Mouse (Mus musculus) embryonic facial prominence, embryonic 10.5 days (tissue): ENCODE measurements at regions not wholly inside any gene's neighbourhood (a gene's known extent, or its start where the extent isn't known, plus 50 kb on each side); places are given as distances from the start of the nearest gene placed in this dataset.

Experiments used
- DNase-seq: peaks from one replicate; pipeline ENCODE4 v3.0.0-alpha.2; 2017; ENCODE audit warnings: low spot score
- H3K27ac ChIP-seq: fragments of 300-500 bp; sonication (generic); replicated peaks from 2 replicates; pipeline ENCODE4 v1.5.1; 2016; ENCODE audit warnings: mild to moderate bottlenecking
- H3K27me3 ChIP-seq: fragments of 300-500 bp; sonication (generic); replicated peaks from 2 replicates; pipeline ENCODE4 v1.6.1; 2016; ENCODE audit warnings: low read depth, mild to moderate bottlenecking; ENCODE audit not compliant: poor library complexity, severe bottlenecking
- H3K36me3 ChIP-seq: fragments of 300-500 bp; sonication (generic); replicated peaks from 2 replicates; pipeline ENCODE4 v1.6.1; 2016; ENCODE audit warnings: mild to moderate bottlenecking, moderate library complexity
- H3K4me1 ChIP-seq: fragments of 300-500 bp; sonication (generic); 2 replicates; pipeline ENCODE4 v1.6.1; 2016
- H3K4me3 ChIP-seq: fragments of 300-500 bp; sonication (generic); 2 replicates; pipeline ENCODE4 v1.5.1; 2016; ENCODE audit warnings: mild to moderate bottlenecking, moderate library complexity
- H3K9me3 ChIP-seq: fragments of 300-500 bp; sonication (generic); 2 replicates; pipeline ENCODE4 v1.6.1; 2016; ENCODE audit warnings: mild to moderate bottlenecking
- WGBS: fragments of 180-500 bp; shearing (Covaris S2); methylation state at CpG from one replicate; pipeline ENCODE4 v1.1.7; 2016; 5-methylcytosine and 5-hydroxymethylcytosine counted together

DNA sequence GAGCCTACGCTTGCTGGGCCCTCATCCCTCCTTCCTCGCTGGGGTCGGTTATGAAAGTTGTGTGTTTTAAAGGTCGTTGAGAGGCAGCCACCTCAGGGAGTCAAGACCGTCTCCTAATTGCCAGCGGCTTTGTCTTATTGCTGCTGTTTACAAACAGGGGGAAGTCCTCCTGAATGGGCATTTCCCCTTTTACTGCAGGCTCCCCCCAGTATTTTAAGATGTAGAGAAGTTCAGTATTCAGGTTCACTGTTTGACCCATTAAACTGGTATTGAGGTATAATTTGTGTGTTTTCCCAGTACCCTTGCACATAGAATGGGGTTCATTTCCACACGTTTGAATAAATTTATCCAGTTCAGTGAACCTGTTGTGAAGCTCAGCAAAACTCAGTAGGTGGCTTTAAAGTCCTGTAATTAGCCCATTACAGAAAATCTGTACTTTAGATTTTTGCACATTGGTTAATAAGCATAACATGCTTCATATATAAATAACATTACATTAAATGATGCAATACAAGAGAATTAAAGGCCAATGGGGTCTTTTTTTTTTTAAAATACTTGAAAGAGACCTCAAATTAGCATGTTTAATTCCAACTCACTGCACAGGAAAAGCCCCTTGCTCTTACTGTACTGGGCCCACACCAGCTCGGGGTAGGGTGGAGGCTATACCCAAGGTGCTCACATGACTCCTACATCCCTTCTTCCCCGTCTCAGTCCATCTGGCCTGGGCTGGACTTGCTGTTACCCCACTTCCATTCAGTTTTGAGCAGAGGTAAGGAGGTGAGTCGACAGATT is 63.7 kb downstream of the Nkx2-1 start:
- Histone ChIP-seq H3K27ac (no peak overlapping the region), H3K9me3 (no peaks in the 10 kb centered on the region), H3K4me3 (no peak overlapping the region), H3K27me3 (peaks cover 76% of the 10 kb centered on the region), H3K4me1 (peaks cover 7% of the 10 kb centered on the region; the same call in 1 of the 2 replicates), H3K36me3 (no peaks in the 10 kb centered on the region)
- WGBS, result 58% methylated on average over 10 of the region's 10 CpGs
- DNase-seq, result no peak

DNA sequence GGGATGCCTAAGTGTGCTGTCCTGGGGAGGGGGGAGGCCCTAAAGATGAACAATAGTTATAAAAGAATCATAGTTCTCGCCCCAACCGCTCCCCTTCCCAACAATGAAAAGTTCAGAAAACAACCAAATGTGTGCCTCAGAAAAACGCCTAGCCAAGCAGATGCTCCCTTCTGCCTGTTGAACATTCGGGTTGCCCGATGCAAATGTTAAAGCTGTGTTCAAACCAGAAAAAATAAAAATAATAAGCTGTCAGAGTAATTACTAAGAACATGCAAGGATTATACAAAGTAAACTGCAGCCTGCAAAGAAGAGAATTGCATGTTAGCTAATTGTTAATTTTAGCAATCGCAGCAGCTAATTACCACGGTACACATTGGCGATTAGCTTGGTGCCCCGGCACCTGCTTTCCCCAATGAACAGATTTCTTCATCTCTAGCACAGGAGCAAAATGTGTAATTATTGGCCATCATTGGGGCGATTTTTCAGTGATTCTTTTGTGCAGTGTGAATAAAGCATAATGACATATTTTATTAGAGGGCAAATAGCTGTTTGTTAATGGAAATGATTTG is 65.7 kb downstream of the Nkx2-1 start:
- 76% methylated on average over 10 of the region's 10 CpGs for WGBS
- Histone ChIP-seq H3K36me3 (no peaks in the 10 kb centered on the region), H3K27ac (no peak overlapping the region), H3K9me3 (no peaks in the 10 kb centered on the region), H3K27me3 (peaks cover 80% of the 10 kb centered on the region), H3K4me3 (no peak overlapping the region), H3K4me1 (peaks cover 7% of the 10 kb centered on the region; the same call in 1 of the 2 replicates)
- no peak for DNase-seq

- peak; percentile 32 for DNase-seq
- Histone ChIP-seq H3K27me3 (peaks cover 96% of the 10 kb centered on the region), H3K4me1 (peaks cover 28% of the 10 kb centered on the region), H3K9me3 (no peaks in the 10 kb centered on the region), H3K27ac (no peak overlapping the region), H3K4me3 (peak overlapping the region; percentile 32), H3K36me3 (no peaks in the 10 kb centered on the region)
- 3% methylated on average over 10 of the region's 10 CpGs for WGBS
Measured at GRCm38 (mm10) chr12:56459508-56460119, 77.1 kb downstream of the Nkx2-1 start.

GRCm38 (mm10) chr12:56458665-56459507 is 77.8 kb downstream of the Nkx2-1 start:
- Histone ChIP-seq H3K27me3 (peaks cover 96% of the 10 kb centered on the region), H3K27ac (no peak overlapping the region), H3K36me3 (no peaks in the 10 kb centered on the region), H3K9me3 (no peaks in the 10 kb centered on the region), H3K4me1 (peaks cover 28% of the 10 kb centered on the region), H3K4me3 (peak overlapping the region; percentile 32)
- WGBS, result 6% methylated on average over 16 of the region's 16 CpGs
- DNase-seq, result peak; percentile 39

- 20% methylated on average over 5 of the region's 5 CpGs for WGBS
- peaks cover 96% of the 10 kb centered on the region for H3K27me3 ChIP-seq
Measured at GRCm38 (mm10) chr12:56457951-56458350, 78.8 kb downstream of the Nkx2-1 start.

DNA sequence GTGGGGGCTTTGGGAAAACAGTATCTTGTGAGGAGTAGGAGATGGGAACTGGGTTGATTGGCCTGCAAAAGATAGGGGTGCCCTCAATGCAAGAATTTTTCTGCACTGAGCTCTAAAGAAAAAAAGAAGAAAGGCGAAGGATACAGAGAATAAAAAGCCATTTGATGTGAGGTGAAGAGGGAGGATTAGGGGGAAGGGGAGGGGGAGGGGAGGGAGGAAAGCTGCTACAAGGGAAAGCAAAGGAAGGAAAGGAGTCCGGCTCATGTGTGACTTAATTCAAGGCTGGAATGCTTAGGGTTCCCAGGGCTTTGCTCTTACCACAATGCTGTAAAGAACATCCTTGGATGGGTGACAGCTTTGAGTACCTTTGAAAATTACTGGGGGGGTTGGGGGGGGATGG is 79.4 kb downstream of the Nkx2-1 start:
- H3K36me3 ChIP-seq, result no peaks in the 10 kb centered on the region
- peaks cover 96% of the 10 kb centered on the region for H3K27me3 ChIP-seq
- H3K27ac ChIP-seq, result no peak overlapping the region
- 0 out of 2 replicates have a peak, but pooled peaks cover 2% of the 10 kb centered on the region for H3K9me3 ChIP-seq
- H3K4me1 ChIP-seq, result peaks cover 28% of the 10 kb centered on the region
- 6% methylated on average over 2 of the region's 2 CpGs for WGBS
- peak; percentile 52 for DNase-seq
- H3K4me3 ChIP-seq, result no peak overlapping the region

More at GRCm38 (mm10) chr12:56457951-56458350, 78.8 kb downstream of the Nkx2-1 start:
- no peak for DNase-seq
- Histone ChIP-seq H3K4me1 (peaks cover 28% of the 10 kb centered on the region), H3K4me3 (no peak overlapping the region), H3K27ac (no peak overlapping the region), H3K36me3 (no peaks in the 10 kb centered on the region), H3K9me3 (no peaks in the 10 kb centered on the region)

GRCm38 (mm10) chr12:56450261-56450660 is 86.4 kb downstream of the Nkx2-1 start:
- H3K4me3 ChIP-seq, result no peak overlapping the region
- no peaks in the 10 kb centered on the region for H3K4me1 ChIP-seq
- 76% methylated on average over 2 of the region's 2 CpGs for WGBS
- 0 out of 2 replicates have a peak, but pooled peaks cover 3% of the 10 kb centered on the region for H3K9me3 ChIP-seq
- H3K36me3 ChIP-seq, result no peaks in the 10 kb centered on the region
- DNase-seq, result no peak
- H3K27me3 ChIP-seq, result peaks cover 64% of the 10 kb centered on the region
- H3K27ac ChIP-seq, result no peak overlapping the region

- Histone ChIP-seq H3K9me3 (0 out of 2 replicates have a peak, but pooled peaks cover 3% of the 10 kb centered on the region), H3K4me3 (no peak overlapping the region), H3K27ac (no peak overlapping the region), H3K27me3 (peaks cover 54% of the 10 kb centered on the region), H3K36me3 (no peaks in the 10 kb centered on the region), H3K4me1 (no peaks in the 10 kb centered on the region)
- no peak for DNase-seq
- 89% methylated on average over 12 of the region's 12 CpGs for WGBS
Measured at GRCm38 (mm10) chr12:56448786-56449564, 87.7 kb downstream of the Nkx2-1 start.

DNA sequence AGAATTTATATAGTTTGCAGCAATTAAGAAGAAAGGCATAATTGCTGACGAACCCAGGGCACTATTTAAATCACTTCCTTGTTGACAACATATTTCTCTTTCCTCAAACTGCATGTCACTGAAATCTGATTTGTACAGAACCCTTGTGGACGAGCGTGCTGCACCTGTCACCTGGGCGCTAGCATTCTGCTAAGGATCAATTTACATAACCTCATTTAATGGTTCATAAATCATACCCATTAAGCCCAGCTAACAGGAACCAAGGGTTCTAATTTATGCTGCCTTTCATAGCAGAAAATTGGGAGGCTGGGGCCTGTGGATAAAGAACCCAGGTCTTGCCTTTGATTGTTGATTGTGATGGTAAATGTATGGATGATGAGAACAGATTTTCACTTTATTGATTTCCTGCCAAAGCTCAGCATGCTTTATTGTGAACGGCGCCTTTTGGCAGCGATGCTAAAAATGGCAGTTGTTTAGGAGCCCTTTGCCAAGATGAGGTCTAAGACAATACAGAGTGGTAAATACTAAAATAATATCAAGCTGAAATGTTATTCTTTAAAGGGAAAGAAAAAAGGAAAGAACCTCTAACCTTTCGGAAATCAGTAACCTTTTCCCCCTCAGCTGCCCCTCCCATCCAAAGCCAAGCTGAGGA is 95.4 kb downstream of the Nkx2-1 start:
- Histone ChIP-seq H3K27me3 (peaks cover 29% of the 10 kb centered on the region), H3K36me3 (no peaks in the 10 kb centered on the region), H3K9me3 (no peaks in the 10 kb centered on the region), H3K27ac (no peak overlapping the region), H3K4me1 (peaks cover 9% of the 10 kb centered on the region), H3K4me3 (no peak overlapping the region)
- DNase-seq, result no peak
- WGBS, result 83% methylated on average over 8 of the region's 8 CpGs

GRCm38 (mm10) chr12:56440068-56440847 is 94.6 kb upstream of the Mbip start:
- Histone ChIP-seq H3K9me3 (no peaks in the 10 kb centered on the region), H3K27ac (no peak overlapping the region), H3K27me3 (peaks cover 33% of the 10 kb centered on the region), H3K4me3 (no peak overlapping the region), H3K4me1 (peaks cover 9% of the 10 kb centered on the region), H3K36me3 (no peaks in the 10 kb centered on the region)
- DNase-seq, result peak; percentile 21
- WGBS, result 39% methylated on average over 12 of the region's 12 CpGs

DNA sequence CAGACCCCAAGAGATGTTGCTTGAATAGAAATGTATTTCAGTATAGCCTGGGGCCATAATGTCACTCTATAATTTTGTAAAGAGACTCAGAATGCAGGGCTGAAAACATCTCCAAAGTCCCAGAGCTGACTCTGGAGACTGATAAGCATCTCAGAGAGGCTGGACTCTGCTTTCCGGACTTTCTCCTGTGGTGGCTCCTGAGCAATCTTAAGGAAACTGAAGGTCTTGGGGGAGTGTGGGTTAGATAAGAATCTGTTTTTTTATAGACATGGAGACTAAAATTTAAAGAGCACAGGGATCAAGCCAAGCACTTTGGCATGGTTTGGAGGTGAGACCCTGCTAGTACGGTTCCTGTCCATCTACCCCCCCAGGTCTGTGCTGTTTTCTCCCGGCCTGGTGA is 92.7 kb upstream of the Mbip start:
- no peak overlapping the region for H3K27ac ChIP-seq
- peaks cover 33% of the 10 kb centered on the region for H3K27me3 ChIP-seq
- WGBS, result 81% methylated on average over 3 of the region's 3 CpGs
- no peak overlapping the region for H3K4me3 ChIP-seq
- H3K9me3 ChIP-seq, result no peaks in the 10 kb centered on the region
- no peak for DNase-seq
- peaks cover 9% of the 10 kb centered on the region for H3K4me1 ChIP-seq
- H3K36me3 ChIP-seq, result no peaks in the 10 kb centered on the region
